Mouse (Mus musculus): ENCODE results near the gene Col4a4. TPM values are rescaled to one million over a fixed set of nuclear protein-coding genes. Genes with fewer than 3 reads are reported as not detected.

Col4a4 gene
- polyA plus RNA-seq, 1 experiment from 2014 or later, result 0.28 TPM

DNA sequence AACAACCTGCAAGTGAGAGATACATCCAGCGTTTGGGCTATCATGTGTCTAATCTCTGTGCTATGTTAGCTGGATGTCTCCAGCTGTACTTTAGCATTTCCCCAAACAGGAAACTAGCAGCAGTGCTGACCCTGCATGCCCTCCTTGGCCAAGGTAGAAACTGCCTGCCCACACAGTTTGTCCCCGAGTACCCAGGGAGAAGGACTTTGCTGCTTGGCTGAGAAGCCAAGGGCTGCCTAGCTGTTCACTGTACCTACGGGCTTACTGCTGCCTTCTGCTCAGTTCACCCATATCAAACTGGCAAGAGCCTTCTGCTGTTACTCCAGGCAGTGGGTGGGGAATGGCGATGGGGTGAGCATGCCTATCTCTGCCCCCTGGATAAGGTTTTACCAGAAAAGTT is 3.6 kb upstream of the Col4a4 start:
- Histone ChIP-seq H3K4me1 (ENCODE audit: insufficient read depth) (no peaks in the 10 kb centered on the region), H3K9me3 (ENCODE audit: low read length) (no peaks in the 10 kb centered on the region), H3K36me3 (replicated peaks; ENCODE audit: insufficient read depth, low read length) (no peaks in the 10 kb centered on the region), H3K27me3 (ENCODE audit: insufficient read depth, low read length) (peaks cover 12% of the 10 kb centered on the region), H3K9ac (replicated peaks) (no peak overlapping the region), H3K4me3 (ENCODE audit: low read depth, low read length) (no peak overlapping the region), H3K4me2 (ENCODE audit: low read depth, low read length) (no peak overlapping the region), H3K27ac (ENCODE audit: low read depth) (no peak overlapping the region)
- 40% methylated on average over 4 of the region's 4 CpGs for WGBS (ENCODE audit: insufficient replicate concordance)
- ATAC-seq (no peak), DNase-seq (no peak)
- TF ChIP-seq CTCF (IDR thresholded peaks at IDR 0.05; ENCODE audit: low read depth), result no peak
- no peak for TF ChIP-seq EP300 (IDR thresholded peaks at IDR 0.05; ENCODE audit: low read depth)

DNA sequence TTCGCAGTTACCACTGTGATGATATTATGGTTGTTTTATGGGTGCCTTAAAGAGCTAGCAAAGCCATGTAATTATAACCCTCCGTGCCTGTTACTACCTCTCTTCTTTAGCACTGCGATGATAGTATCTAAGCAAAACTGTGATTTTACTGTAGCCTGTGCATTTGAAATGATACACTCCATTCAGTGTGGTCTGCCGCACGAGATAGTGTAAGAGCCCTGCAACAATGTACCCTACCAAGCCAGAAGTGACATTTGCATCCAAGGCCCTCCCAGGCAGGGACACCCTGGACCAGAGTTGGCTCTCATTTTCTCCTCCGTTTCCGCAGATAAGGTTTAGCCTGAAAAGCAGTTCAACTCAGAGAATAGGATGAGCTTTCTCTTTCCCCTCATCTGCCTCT is 668 bp downstream of the Col4a4 start:
- Histone ChIP-seq H3K27me3 (ENCODE audit: insufficient read depth, low read length) (peaks cover 12% of the 10 kb centered on the region), H3K9me3 (ENCODE audit: low read length) (no peaks in the 10 kb centered on the region), H3K4me3 (ENCODE audit: low read depth, low read length) (no peak overlapping the region), H3K36me3 (replicated peaks; ENCODE audit: insufficient read depth, low read length) (no peaks in the 10 kb centered on the region), H3K4me2 (ENCODE audit: low read depth, low read length) (no peak overlapping the region), H3K27ac (ENCODE audit: low read depth) (no peak overlapping the region), H3K4me1 (ENCODE audit: insufficient read depth) (no peaks in the 10 kb centered on the region), H3K9ac (replicated peaks) (no peak overlapping the region)
- TF ChIP-seq EP300 (IDR thresholded peaks at IDR 0.05; ENCODE audit: low read depth) (no peak), CTCF (IDR thresholded peaks at IDR 0.05; ENCODE audit: low read depth) (no peak)
- ATAC-seq (no peak), DNase-seq (no peak)
- 73% methylated on average over 7 of the region's 7 CpGs for WGBS (ENCODE audit: insufficient replicate concordance)

DNA sequence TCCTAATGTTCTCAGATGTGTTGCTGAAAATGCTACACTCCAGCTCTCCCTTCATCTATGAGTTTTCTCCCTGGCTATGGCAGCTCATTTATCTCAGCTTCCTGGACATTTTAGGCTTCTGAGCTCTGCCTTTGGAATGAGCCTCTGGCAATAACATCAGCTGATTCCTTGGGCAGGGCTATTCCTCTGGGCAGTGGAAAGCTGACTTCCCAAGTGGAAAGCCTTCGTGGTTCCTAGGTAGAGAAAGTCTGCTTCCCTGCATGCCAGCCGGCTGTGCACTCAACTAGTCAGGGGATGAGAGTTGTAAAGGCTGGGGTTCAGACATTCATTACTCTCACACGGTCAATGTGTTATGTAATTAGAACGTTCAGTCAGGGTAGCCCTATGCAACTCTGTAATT is 8.3 kb downstream of the Col4a4 start:
- H3K4me3 ChIP-seq (ENCODE audit: low read depth, low read length), result no peak overlapping the region
- no peak for ATAC-seq
- H3K27me3 ChIP-seq (ENCODE audit: insufficient read depth, low read length), result no peaks in the 10 kb centered on the region
- no peaks in the 10 kb centered on the region for H3K36me3 ChIP-seq (replicated peaks; ENCODE audit: insufficient read depth, low read length)
- no peak for DNase-seq
- H3K4me2 ChIP-seq (ENCODE audit: low read depth, low read length), result no peak overlapping the region
- H3K4me1 ChIP-seq (ENCODE audit: insufficient read depth), result no peaks in the 10 kb centered on the region
- H3K27ac ChIP-seq (ENCODE audit: low read depth), result no peak overlapping the region
- H3K9ac ChIP-seq (replicated peaks), result no peak overlapping the region
- no peak for TF ChIP-seq EP300 (IDR thresholded peaks at IDR 0.05; ENCODE audit: low read depth)
- no peaks in the 10 kb centered on the region for H3K9me3 ChIP-seq (ENCODE audit: low read length)
- WGBS (ENCODE audit: insufficient replicate concordance), result 55% methylated on average over 4 of the region's 4 CpGs

DNA sequence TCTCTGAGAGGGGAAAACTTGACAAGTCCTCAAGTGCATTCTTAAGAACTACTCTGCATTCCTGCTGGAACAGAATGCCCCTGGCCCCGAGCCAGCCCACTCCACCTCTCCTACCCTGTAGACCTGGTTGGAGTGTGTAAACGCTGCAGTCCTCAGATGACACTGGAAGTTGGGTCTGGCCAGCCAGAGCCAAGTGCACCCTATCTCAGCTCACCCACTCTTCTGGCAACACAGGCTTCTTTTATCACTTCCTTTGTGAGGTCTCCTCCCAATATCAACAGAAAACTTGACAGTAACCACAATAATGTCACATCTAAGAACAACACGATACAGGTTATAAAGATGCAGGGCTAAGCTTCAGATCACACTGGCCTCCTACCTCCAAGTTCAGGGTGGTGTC is 8.7 kb downstream of the Col4a4 start:
- Histone ChIP-seq H3K9me3 (ENCODE audit: low read length) (no peaks in the 10 kb centered on the region), H3K9ac (replicated peaks) (no peak overlapping the region), H3K27me3 (ENCODE audit: insufficient read depth, low read length) (no peaks in the 10 kb centered on the region), H3K4me1 (ENCODE audit: insufficient read depth) (no peaks in the 10 kb centered on the region), H3K4me2 (ENCODE audit: low read depth, low read length) (no peak overlapping the region), H3K4me3 (ENCODE audit: low read depth, low read length) (no peak overlapping the region), H3K27ac (ENCODE audit: low read depth) (no peak overlapping the region), H3K36me3 (replicated peaks; ENCODE audit: insufficient read depth, low read length) (no peaks in the 10 kb centered on the region)
- TF ChIP-seq EP300 (IDR thresholded peaks at IDR 0.05; ENCODE audit: low read depth) (no peak), CTCF (IDR thresholded peaks at IDR 0.05; ENCODE audit: low read depth) (no peak)
- no peak for ATAC-seq
- WGBS (ENCODE audit: insufficient replicate concordance), result 57% methylated on average over 3 of the region's 3 CpGs
- no peak for DNase-seq

DNA sequence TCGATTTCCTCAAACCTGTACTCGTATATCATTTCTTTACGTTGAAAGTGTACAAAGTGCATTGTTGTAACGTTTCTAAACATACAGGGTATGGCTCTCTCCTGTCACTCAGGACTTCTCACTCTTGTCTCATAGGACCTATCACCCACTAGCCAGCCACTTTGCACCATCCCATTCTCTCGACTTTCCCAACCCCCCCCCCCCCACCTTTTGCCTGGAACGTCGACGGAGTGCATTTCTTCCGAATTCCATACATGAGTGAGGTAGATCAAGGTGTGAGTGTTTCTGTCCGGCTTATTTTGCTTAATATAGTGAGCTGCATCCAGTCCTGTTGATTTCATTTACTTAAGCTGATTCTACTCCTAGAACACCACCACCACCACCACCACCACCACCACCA is 9.3 kb downstream of the Col4a4 start:
- Histone ChIP-seq H3K27me3 (ENCODE audit: insufficient read depth, low read length) (no peaks in the 10 kb centered on the region), H3K36me3 (replicated peaks; ENCODE audit: insufficient read depth, low read length) (no peaks in the 10 kb centered on the region), H3K4me1 (ENCODE audit: insufficient read depth) (no peaks in the 10 kb centered on the region), H3K4me3 (ENCODE audit: low read depth, low read length) (no peak overlapping the region), H3K27ac (ENCODE audit: low read depth) (no peak overlapping the region), H3K9me3 (ENCODE audit: low read length) (no peaks in the 10 kb centered on the region), H3K4me2 (ENCODE audit: low read depth, low read length) (no peak overlapping the region), H3K9ac (replicated peaks) (no peak overlapping the region)
- TF ChIP-seq CTCF (IDR thresholded peaks at IDR 0.05; ENCODE audit: low read depth) (no peak), EP300 (IDR thresholded peaks at IDR 0.05; ENCODE audit: low read depth) (no peak)
- ATAC-seq (no peak), DNase-seq (no peak)
- WGBS (ENCODE audit: insufficient replicate concordance), result 82% methylated on average over 10 of the region's 10 CpGs

DNA sequence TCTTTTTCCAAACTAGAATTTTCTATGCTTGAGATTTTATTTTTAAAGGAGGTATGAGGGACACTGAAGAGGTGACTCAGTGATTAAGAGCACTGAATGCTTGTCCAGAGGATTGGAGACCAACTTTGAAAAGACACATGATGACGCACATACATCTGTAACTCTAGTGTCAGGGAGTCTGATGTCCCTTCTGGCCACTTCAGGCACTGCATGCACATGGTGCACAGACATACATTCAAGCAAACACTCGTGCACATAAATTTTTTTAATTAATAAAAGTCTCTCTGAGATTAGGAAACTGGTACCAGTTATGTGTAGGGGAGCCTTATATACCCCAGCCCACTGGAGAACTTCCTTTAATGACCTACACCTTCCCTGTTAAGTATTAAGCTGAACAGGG is 10.5 kb downstream of the Col4a4 start:
- Histone ChIP-seq H3K27me3 (ENCODE audit: insufficient read depth, low read length) (no peaks in the 10 kb centered on the region), H3K4me3 (ENCODE audit: low read depth, low read length) (no peak overlapping the region), H3K9ac (replicated peaks) (no peak overlapping the region), H3K9me3 (ENCODE audit: low read length) (no peaks in the 10 kb centered on the region), H3K4me1 (ENCODE audit: insufficient read depth) (no peaks in the 10 kb centered on the region), H3K27ac (ENCODE audit: low read depth) (no peak overlapping the region), H3K4me2 (ENCODE audit: low read depth, low read length) (no peak overlapping the region), H3K36me3 (replicated peaks; ENCODE audit: insufficient read depth, low read length) (no peaks in the 10 kb centered on the region)
- no peak for ATAC-seq
- 63% methylated on average over 2 of the region's 2 CpGs for WGBS (ENCODE audit: insufficient replicate concordance)
- TF ChIP-seq CTCF (IDR thresholded peaks at IDR 0.05; ENCODE audit: low read depth), result no peak
- TF ChIP-seq EP300 (IDR thresholded peaks at IDR 0.05; ENCODE audit: low read depth), result no peak
- DNase-seq, result no peak

DNA sequence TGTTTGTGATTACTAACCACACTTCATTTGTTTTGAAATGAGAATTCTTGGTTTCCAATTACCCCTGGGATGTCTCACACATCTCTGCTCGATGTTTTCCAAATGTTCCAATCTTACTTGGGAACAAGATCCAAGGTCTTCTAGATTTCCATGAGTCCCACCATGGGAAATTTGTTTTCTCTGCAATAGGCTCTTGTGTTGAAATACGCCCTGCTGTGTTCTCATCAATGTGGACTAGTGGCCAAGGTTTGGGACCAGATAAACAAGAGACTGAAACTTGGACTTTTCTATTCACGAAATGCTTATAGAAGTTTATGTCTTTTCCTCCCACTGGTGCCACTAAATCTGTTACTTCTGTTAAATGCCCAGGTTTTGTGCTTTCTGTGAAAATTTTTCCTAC is 11.0 kb downstream of the Col4a4 start:
- H3K9me3 ChIP-seq (ENCODE audit: low read length), result no peaks in the 10 kb centered on the region

More for the DNA sequence above, 11.0 kb downstream of the Col4a4 start:
- TF ChIP-seq CTCF (IDR thresholded peaks at IDR 0.05; ENCODE audit: low read depth), result no peak
- TF ChIP-seq EP300 (IDR thresholded peaks at IDR 0.05; ENCODE audit: low read depth), result no peak
- no peak for DNase-seq
- H3K4me3 ChIP-seq (ENCODE audit: low read depth, low read length), result no peak overlapping the region
- no peak overlapping the region for H3K9ac ChIP-seq (replicated peaks)
- 80% methylated on average over 3 of the region's 3 CpGs for WGBS (ENCODE audit: insufficient replicate concordance)
- no peak for ATAC-seq
- no peaks in the 10 kb centered on the region for H3K4me1 ChIP-seq (ENCODE audit: insufficient read depth)
- no peaks in the 10 kb centered on the region for H3K27me3 ChIP-seq (ENCODE audit: insufficient read depth, low read length)
- no peak overlapping the region for H3K27ac ChIP-seq (ENCODE audit: low read depth)
- H3K36me3 ChIP-seq (replicated peaks; ENCODE audit: insufficient read depth, low read length), result no peaks in the 10 kb centered on the region
- H3K4me2 ChIP-seq (ENCODE audit: low read depth, low read length), result no peak overlapping the region

Measured in liver, postnatal 0 days (tissue).